Mouse (Mus musculus) ES-E14 (cell line): ENCODE measurements around the gene Ktn1.

Experiments used
- HCFC1 ChIP-seq: IDR thresholded peaks from 2 replicates; pipeline ENCODE4 v1.6.1; 2012; ENCODE audit warnings: low read length, inconsistent platforms, borderline replicate concordance; ENCODE audit not compliant: insufficient read depth
- MAFK ChIP-seq: IDR thresholded peaks from 2 replicates; pipeline ENCODE4 v1.6.1; 2014; ENCODE audit warnings: mild to moderate bottlenecking, low read depth, low read length, inconsistent platforms; ENCODE audit not compliant: insufficient read depth
- ZC3H11A ChIP-seq: IDR thresholded peaks from 2 replicates; pipeline ENCODE4 v1.6.1; 2012; ENCODE audit warnings: low read depth, mild to moderate bottlenecking, inconsistent platforms, low read length, borderline replicate concordance
- ZNF384 ChIP-seq: IDR thresholded peaks from 2 replicates; pipeline ENCODE4 v1.6.1; 2012; ENCODE audit warnings: low read depth, low read length, inconsistent platforms

DNA sequence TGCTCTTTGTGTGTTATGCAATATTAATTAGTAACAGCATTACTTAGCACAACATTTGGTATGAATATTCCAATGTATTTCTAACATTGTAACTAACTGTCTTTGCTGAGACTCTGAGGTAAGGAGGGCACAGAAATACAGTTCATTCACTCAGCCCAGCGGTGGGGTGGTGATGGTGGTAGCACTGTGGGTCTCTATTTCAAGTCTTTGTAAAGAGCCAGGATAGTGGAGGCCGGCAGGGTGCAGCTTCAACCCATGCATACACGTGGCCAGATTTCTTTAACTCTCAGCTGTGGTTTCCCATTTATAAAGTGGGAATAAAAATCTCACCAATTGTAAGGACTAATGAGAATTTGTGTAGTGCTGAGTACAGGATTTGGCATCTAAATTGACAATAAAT, 67.5 kb downstream of the Ktn1 start:
- TF ChIP-seq HCFC1 (no peak), MAFK (no peak), ZNF384 (no peak), ZC3H11A (no peak)
